Mouse (Mus musculus) forebrain, embryonic 14.5 days (tissue): Measurements from ENCODE around the gene Ube2l6. TPM values are rescaled to one million over a fixed set of nuclear protein-coding genes. Genes with fewer than 3 reads are reported as not detected.

Experiments
- ATAC-seq: fragments of 200-750 bp; cut with Nextera tagmentation; 2 replicates; pipeline ENCODE4 v1.8.0; 2017; ENCODE audit warnings: mild to moderate bottlenecking, moderate library complexity
- DNase-seq: peaks from one replicate; pipeline ENCODE4 v3.0.0-alpha.2; 2015; ENCODE audit warnings: low spot score
- H3K27ac ChIP-seq: fragments of 300-500 bp; sonication (generic); 2 replicates; pipeline ENCODE4 v1.5.1; 2014; ENCODE audit warnings: low read depth, mild to moderate bottlenecking, control low read depth, low read length, moderate library complexity
- H3K27me3 ChIP-seq: fragments of 300-500 bp; sonication (generic); replicated peaks from 2 replicates; pipeline ENCODE4 v1.6.1; 2014; ENCODE audit warnings: low read length, control low read depth, mixed read lengths; ENCODE audit not compliant: control insufficient read depth, insufficient read depth
- H3K36me3 ChIP-seq: fragments of 300-500 bp; sonication (generic); 2 replicates; pipeline ENCODE4 v1.6.1; 2014; ENCODE audit warnings: low read length, control low read depth; ENCODE audit not compliant: control insufficient read depth, insufficient read depth
- H3K4me1 ChIP-seq: fragments of 300-500 bp; sonication (generic); 2 replicates; pipeline ENCODE4 v1.6.1; 2014; ENCODE audit warnings: antibody characterized with exemption, low read length, control low read depth; ENCODE audit not compliant: control insufficient read depth, insufficient read depth
- H3K4me2 ChIP-seq: fragments of 300-500 bp; sonication (generic); 2 replicates; pipeline ENCODE4 v1.6.1; 2014; ENCODE audit warnings: mild to moderate bottlenecking, control low read depth, low read length
- H3K4me3 ChIP-seq: fragments of 300-500 bp; sonication (generic); 2 replicates; pipeline ENCODE4 v1.5.1; 2014; ENCODE audit warnings: low read depth, low read length, control low read depth
- H3K9ac ChIP-seq: fragments of 300-500 bp; sonication (generic); 2 replicates; pipeline ENCODE4 v1.6.1; 2014; ENCODE audit warnings: mild to moderate bottlenecking, low read length, control low read depth, moderate library complexity
- H3K9me3 ChIP-seq: fragments of 300-500 bp; sonication (generic); replicated peaks from 2 replicates; pipeline ENCODE4 v1.6.1; 2016; ENCODE audit warnings: low read length, control low read depth, mixed read lengths; ENCODE audit not compliant: control insufficient read depth
- WGBS: fragments of 180-500 bp; shearing (Covaris S2); extraction: QIAGEN DNeasy Blood & Tissue Kit; methylation state at CpG from one replicate; pipeline ENCODE4 v1.1.7; 2014; 5-methylcytosine and 5-hydroxymethylcytosine counted together
- polyA plus RNA-seq: library from polyadenylated mRNA; unstranded; fragments of >200 nt; fragmentation: Nextera tagmentation; extraction: Ambion mirVana; gene quantifications from 2 replicates; pipeline ENCODE4 v1.2.1, GENCODE M21; 2014

Ube2l6 gene
- polyA plus RNA-seq, 1 experiment from 2014 or later: 21.8 TPM

GRCm38 (mm10) chr2:84851130-84852040 is 52.8 kb downstream of the Ube2l6 start:
- Histone ChIP-seq H3K27me3 (no peaks in the 10 kb centered on the region), H3K9me3 (no peaks in the 10 kb centered on the region), H3K27ac (no peak overlapping the region), H3K4me1 (no peaks in the 10 kb centered on the region), H3K9ac (no peak overlapping the region), H3K4me2 (no peak overlapping the region), H3K36me3 (0 out of 2 replicates have a peak, but pooled peaks cover 3% of the 10 kb centered on the region), H3K4me3 (no peak overlapping the region)
- DNase-seq (no peak), ATAC-seq (no peak)
- 32% methylated on average over 23 of the region's 23 CpGs for WGBS

- H3K4me3 ChIP-seq: no peak overlapping the region
- no peak overlapping the region for H3K27ac ChIP-seq
These were observed 57.1 kb downstream of the Ube2l6 start for GRCm38 (mm10) chr2:84855732-84856131.

GRCm38 (mm10) chr2:84858551-84858950 is 59.9 kb downstream of the Ube2l6 start:
- no peak overlapping the region for H3K4me3 ChIP-seq
- no peak overlapping the region for H3K4me2 ChIP-seq
- WGBS: 86% methylated on average over 1 of the region's 1 CpGs
- H3K9ac ChIP-seq: no peak overlapping the region
- H3K27ac ChIP-seq: no peak overlapping the region
- H3K36me3 ChIP-seq: no peaks in the 10 kb centered on the region
- H3K4me1 ChIP-seq: no peaks in the 10 kb centered on the region
- ATAC-seq (no peak), DNase-seq (no peak)
- no peaks in the 10 kb centered on the region for H3K27me3 ChIP-seq
- H3K9me3 ChIP-seq: no peaks in the 10 kb centered on the region

More at GRCm38 (mm10) chr2:84855732-84856131, 57.1 kb downstream of the Ube2l6 start:
- peak; percentile 81 for ATAC-seq
- no peaks in the 10 kb centered on the region for H3K4me1 ChIP-seq
- no peaks in the 10 kb centered on the region for H3K9me3 ChIP-seq
- H3K4me2 ChIP-seq: no peak overlapping the region
- H3K36me3 ChIP-seq: no peaks in the 10 kb centered on the region
- DNase-seq: peak; percentile 79
- H3K9ac ChIP-seq: no peak overlapping the region
- no peaks in the 10 kb centered on the region for H3K27me3 ChIP-seq
- 49% methylated on average over 2 of the region's 2 CpGs for WGBS

Other genes with a start within 250 kb of the Ube2l6 start
- 27.1 and 27.8 TPM in 2 replicates for gene Ctnnd1, start 148.1 kb upstream of the Ube2l6 start, polyA plus RNA-seq
- 0.10 and 0.33 TPM in 2 replicates for gene Btbd18, start 139.7 kb upstream of the Ube2l6 start, polyA plus RNA-seq
- gene Selenoh, start 128.1 kb upstream of the Ube2l6 start, polyA plus RNA-seq: 277 and 350 TPM in 2 replicates
- not detected in 2 replicates for gene Gm28635, start 120.8 kb upstream of the Ube2l6 start, polyA plus RNA-seq
- 55.3 and 59.8 TPM in 2 replicates for gene Med19, start 120.4 kb upstream of the Ube2l6 start, polyA plus RNA-seq
- 223 and 231 TPM in 2 replicates for gene Tmx2, start 119.7 kb upstream of the Ube2l6 start, polyA plus RNA-seq
- gene Zdhhc5, start 83.6 kb upstream of the Ube2l6 start, polyA plus RNA-seq: 16.5 and 23.6 TPM in 2 replicates
- 28.7 and 32.3 TPM in 2 replicates for gene Clp1, start 71.5 kb upstream of the Ube2l6 start, polyA plus RNA-seq
- 14.2 and 16.3 TPM in 2 replicates for gene Ypel4, start 64.8 kb upstream of the Ube2l6 start, polyA plus RNA-seq
- 3.1 and 3.8 TPM in 2 replicates for gene Gm19426, start 55.2 kb upstream of the Ube2l6 start, polyA plus RNA-seq
- gene Serping1, start 23.4 kb upstream of the Ube2l6 start, polyA plus RNA-seq: 32.1 and 32.7 TPM in 2 replicates
- gene Smtnl1, start 23.8 kb downstream of the Ube2l6 start, polyA plus RNA-seq: not detected in 2 replicates
- 70.2 and 90.7 TPM in 2 replicates for gene Timm10, start 28.2 kb downstream of the Ube2l6 start, polyA plus RNA-seq
- gene Slc43a1, start 40.0 kb downstream of the Ube2l6 start, polyA plus RNA-seq: 3.4 and 4.0 TPM in 2 replicates
- gene Rtn4rl2, start 87.9 kb downstream of the Ube2l6 start, polyA plus RNA-seq: 7.5 and 13.6 TPM in 2 replicates
- 6.6 and 7.0 TPM in 2 replicates for gene Slc43a3, start 137.8 kb downstream of the Ube2l6 start, polyA plus RNA-seq
- gene Prg2, start 181.6 kb downstream of the Ube2l6 start, polyA plus RNA-seq: not detected in 2 replicates
- gene Prg3, start 189.4 kb downstream of the Ube2l6 start, polyA plus RNA-seq: not detected in 2 replicates
- gene Ssrp1, start 238.4 kb downstream of the Ube2l6 start, polyA plus RNA-seq: 240 and 254 TPM in 2 replicates
- gene P2rx3, start 238.6 kb downstream of the Ube2l6 start, polyA plus RNA-seq: 0.30 and 0.36 TPM in 2 replicates
- gene Tnks1bp1, start 249.2 kb downstream of the Ube2l6 start, polyA plus RNA-seq: 6.7 and 10.6 TPM in 2 replicates